Mouse (Mus musculus): ENCODE results near the gene Kcnj8. TPM values are rescaled to one million over a fixed set of nuclear protein-coding genes. Genes with fewer than 3 reads are reported as not detected.

The Kcnj8 gene
- 0.17 TPM for polyA plus RNA-seq (2017; shearing (Covaris generic))

GRCm38 (mm10) chr6:142571055-142571618 lies at the start of gene Kcnj8:
Kcnj8 (minus strand) TSS chr6:142571614.

Other genes with a start within 250 kb of the Kcnj8 start
- not detected for gene Slco1a5, start 248.6 kb downstream of the Kcnj8 start, polyA plus RNA-seq (2017; shearing (Covaris generic))
- gene Pyroxd1, start 226.0 kb downstream of the Kcnj8 start, polyA plus RNA-seq (2017; shearing (Covaris generic)): 20.3 TPM
- gene Recql, start 184.5 kb downstream of the Kcnj8 start, polyA plus RNA-seq (2017; shearing (Covaris generic)): 43.9 TPM
- 30.9 TPM for gene Golt1b, start 184.4 kb downstream of the Kcnj8 start, polyA plus RNA-seq (2017; shearing (Covaris generic))
- gene Spx, start 158.2 kb downstream of the Kcnj8 start, polyA plus RNA-seq (2017; shearing (Covaris generic)): not detected
- not detected for gene Gys2, start 98.5 kb downstream of the Kcnj8 start, polyA plus RNA-seq (2017; shearing (Covaris generic))
- 66.7 TPM for gene Ldhb, start 63.7 kb downstream of the Kcnj8 start, polyA plus RNA-seq (2017; shearing (Covaris generic))
- not detected for gene Abcc9, start 130.7 kb upstream of the Kcnj8 start, polyA plus RNA-seq (2017; shearing (Covaris generic))
- 177 TPM for gene Cmas, start 185.1 kb upstream of the Kcnj8 start, polyA plus RNA-seq (2017; shearing (Covaris generic))
- not detected for gene Sult6b2, start 232.9 kb upstream of the Kcnj8 start, polyA plus RNA-seq (2017; shearing (Covaris generic))